Mouse (Mus musculus) frontal cortex, postnatal 25 days (tissue): ENCODE measurements at regions not wholly inside any gene's neighbourhood (a gene's known extent, or its start where the extent isn't known, plus 50 kb on each side); places are given as distances from the start of the nearest gene placed in this dataset.
A peak's percentile ranks its signal among the peaks of the same experiment; 100 is the strongest.

Source experiments
- DNase-seq, 2 experiments: peaks; one replicate each; pipeline ENCODE4 v3.0.0; 2022; ENCODE audit warnings: low spot score in 2 of 2

GRCm38 (mm10) chr13:97523523-97524412, 236.7 kb downstream of the Gm10260 start:
- DNase-seq, result no peak

GRCm38 (mm10) chr13:97520988-97521547, 239.4 kb downstream of the Gm10260 start:
- DNase-seq, result no peak

- no peak for DNase-seq
These were observed 243.7 kb downstream of the Gm10260 start for GRCm38 (mm10) chr13:97516731-97517130.

GRCm38 (mm10) chr13:97514421-97515066, 245.9 kb downstream of the Gm10260 start:
- DNase-seq, result no peak

GRCm38 (mm10) chr13:97512521-97512920, 247.9 kb downstream of the Gm10260 start:
- no peak for DNase-seq

- DNase-seq, result no peak
These were observed 249.8 kb downstream of the Gm10260 start for GRCm38 (mm10) chr13:97510431-97511261.

GRCm38 (mm10) chr13:97504949-97505348, 255.5 kb downstream of the Gm10260 start:
- DNase-seq, result no peak

- DNase-seq, result no peak
These were observed 256.3 kb downstream of the Gm10260 start for GRCm38 (mm10) chr13:97503955-97504739.

- DNase-seq, result no peak
These were observed 257.0 kb downstream of the Gm10260 start for GRCm38 (mm10) chr13:97503391-97503790.

GRCm38 (mm10) chr13:97500155-97500554, 259.2 kb downstream of the Enc1 start:
- DNase-seq, result no peak

- no peak for DNase-seq
These were observed 258.1 kb downstream of the Enc1 start for GRCm38 (mm10) chr13:97498981-97499380.

- DNase-seq, result no peak
These were observed 257.0 kb downstream of the Enc1 start for GRCm38 (mm10) chr13:97497928-97498327.

GRCm38 (mm10) chr13:97494770-97495169, 253.9 kb downstream of the Enc1 start:
- no peak for DNase-seq

- no peak for DNase-seq
These were observed 252.9 kb downstream of the Enc1 start for GRCm38 (mm10) chr13:97493836-97494235.

GRCm38 (mm10) chr13:97492958-97493735, 252.2 kb downstream of the Enc1 start:
- DNase-seq, result no peak

- peak; percentile 47 to 55 for DNase-seq
These were observed 251.3 kb downstream of the Enc1 start for GRCm38 (mm10) chr13:97491865-97492847.

- no peak for DNase-seq
These were observed 249.2 kb downstream of the Enc1 start for GRCm38 (mm10) chr13:97490131-97490530.

GRCm38 (mm10) chr13:97489721-97490120, 248.8 kb downstream of the Enc1 start:
- DNase-seq, result no peak

GRCm38 (mm10) chr13:97489029-97489428, 248.1 kb downstream of the Enc1 start:
- no peak for DNase-seq
